Mouse (Mus musculus): ENCODE results near the gene Poc5. TPM values are rescaled to one million over a fixed set of nuclear protein-coding genes. Genes with fewer than 3 reads are reported as not detected.

Gene Poc5
- polyA plus RNA-seq, 1 experiment from 2014 or later, result 5.6 TPM

DNA sequence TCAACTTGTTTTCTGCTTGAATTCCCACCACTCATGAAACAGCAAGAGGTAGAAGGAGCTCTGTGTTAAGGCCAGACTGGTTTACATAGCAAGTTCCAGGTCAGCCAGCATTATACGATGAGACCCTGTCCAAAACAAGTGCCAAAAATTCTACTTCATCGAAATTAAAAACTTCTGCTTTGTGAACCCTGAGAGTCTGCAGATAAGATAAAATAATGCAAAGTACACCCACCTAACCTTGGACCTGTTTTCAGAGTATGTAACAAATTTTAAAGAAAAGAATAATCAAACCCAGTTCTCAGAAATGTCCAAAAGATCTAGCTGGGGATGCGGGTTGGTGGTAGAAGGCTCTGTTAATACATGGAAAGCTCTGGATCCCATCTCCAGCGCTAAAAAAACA lies 70.5 kb downstream of the Poc5 start:
- 68% methylated on average over 4 of the region's 4 CpGs for WGBS
- no peaks in the 10 kb centered on the region for H3K4me1 ChIP-seq (replicated peaks; ENCODE audit: control insufficient read depth, insufficient read depth, low read length)
- no peaks in the 10 kb centered on the region for H3K9me3 ChIP-seq (ENCODE audit: control insufficient read depth)
- no peak overlapping the region for H3K9ac ChIP-seq (ENCODE audit: low read depth, low read length)
- H3K27ac ChIP-seq (ENCODE audit: low read depth, low read length), result no peak overlapping the region
- TF ChIP-seq CTCF (IDR thresholded peaks at IDR 0.05; ENCODE audit: low read depth), result no peak
- no peak overlapping the region for H3K4me3 ChIP-seq (ENCODE audit: low read depth, low read length)
- no peaks in the 10 kb centered on the region for H3K27me3 ChIP-seq (replicated peaks; ENCODE audit: control insufficient read depth, insufficient read depth, low read length)
- no peak overlapping the region for H3K4me2 ChIP-seq (replicated peaks; ENCODE audit: low read depth)
- no peak for ATAC-seq
- no peaks in the 10 kb centered on the region for H3K36me3 ChIP-seq (ENCODE audit: control insufficient read depth, insufficient read depth)

DNA sequence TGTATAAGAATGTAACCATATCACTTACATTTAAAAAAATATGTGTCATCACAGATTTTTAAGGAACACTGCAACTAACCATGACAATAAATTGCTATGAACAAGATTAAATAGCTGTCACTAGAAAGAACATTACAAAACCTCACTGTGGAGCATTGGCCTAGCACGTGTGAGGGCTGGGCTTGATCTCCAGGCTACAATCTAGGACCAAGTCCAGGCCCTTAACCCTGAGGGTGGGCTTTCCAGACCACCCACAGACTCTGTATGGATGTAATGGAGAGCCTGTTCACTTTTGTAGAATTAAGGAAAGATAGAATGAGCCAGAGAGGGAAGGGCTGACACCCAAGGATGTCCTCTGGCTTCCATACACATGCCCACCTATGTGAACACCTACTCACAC lies 74.5 kb downstream of the Poc5 start:
- no peak for ATAC-seq
- WGBS, result 49% methylated on average over 1 of the region's 1 CpGs
- Histone ChIP-seq H3K4me1 (replicated peaks; ENCODE audit: control insufficient read depth, insufficient read depth, low read length) (no peaks in the 10 kb centered on the region), H3K27me3 (replicated peaks; ENCODE audit: control insufficient read depth, insufficient read depth, low read length) (no peaks in the 10 kb centered on the region), H3K27ac (ENCODE audit: low read depth, low read length) (no peak overlapping the region), H3K9me3 (ENCODE audit: control insufficient read depth) (no peaks in the 10 kb centered on the region), H3K4me3 (ENCODE audit: low read depth, low read length) (no peak overlapping the region), H3K9ac (ENCODE audit: low read depth, low read length) (no peak overlapping the region), H3K4me2 (replicated peaks; ENCODE audit: low read depth) (no peak overlapping the region), H3K36me3 (ENCODE audit: control insufficient read depth, insufficient read depth) (no peaks in the 10 kb centered on the region)
- no peak for TF ChIP-seq CTCF (IDR thresholded peaks at IDR 0.05; ENCODE audit: low read depth)

DNA sequence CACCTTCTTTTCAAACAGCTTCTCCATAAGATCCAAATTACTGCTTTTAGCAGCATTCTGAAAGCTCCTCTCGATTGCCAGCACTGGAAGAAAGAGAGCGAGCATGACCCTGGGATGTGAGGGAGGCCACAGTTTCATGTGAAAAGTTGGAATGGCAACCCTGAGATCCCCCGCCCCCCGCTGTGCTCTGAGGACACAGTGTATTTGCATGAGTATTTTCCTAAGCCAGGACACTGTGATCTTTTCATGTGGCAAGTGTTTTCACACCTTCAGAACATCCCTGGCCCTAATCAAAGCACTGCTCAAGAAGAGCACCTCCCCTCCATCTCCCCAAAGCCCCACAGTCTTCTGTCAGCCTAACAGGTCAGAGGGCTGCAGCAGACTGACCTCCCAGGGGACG lies 77.2 kb downstream of the Poc5 start:
- Histone ChIP-seq H3K27ac (ENCODE audit: low read depth, low read length) (no peak overlapping the region), H3K36me3 (ENCODE audit: control insufficient read depth, insufficient read depth) (no peaks in the 10 kb centered on the region), H3K9ac (ENCODE audit: low read depth, low read length) (no peak overlapping the region), H3K4me1 (replicated peaks; ENCODE audit: control insufficient read depth, insufficient read depth, low read length) (no peaks in the 10 kb centered on the region), H3K4me3 (ENCODE audit: low read depth, low read length) (no peak overlapping the region), H3K27me3 (replicated peaks; ENCODE audit: control insufficient read depth, insufficient read depth, low read length) (no peaks in the 10 kb centered on the region), H3K9me3 (ENCODE audit: control insufficient read depth) (no peaks in the 10 kb centered on the region), H3K4me2 (replicated peaks; ENCODE audit: low read depth) (no peak overlapping the region)
- 75% methylated on average over 5 of the region's 5 CpGs for WGBS
- TF ChIP-seq CTCF (IDR thresholded peaks at IDR 0.05; ENCODE audit: low read depth), result no peak
- ATAC-seq, result no peak

Small RNA genes lying within 50 kb of the gene (microRNA-seq; reads per million reads assigned to microRNA genes)
- gene Gm25213, result not detected

Other genes starting within 250 kb of the Poc5 start
- 0.14 and 0.25 TPM in 2 replicates for gene Ankdd1b, start 82.9 kb downstream of the Poc5 start, polyA plus RNA-seq (2015; fragmentation: Nextera tagmentation; extraction: Ambion mirVana)
- not detected in 2 replicates for gene Gm17622, start 102.4 kb downstream of the Poc5 start, polyA plus RNA-seq (2015; fragmentation: Nextera tagmentation; extraction: Ambion mirVana)
- gene Polk, start 154.3 kb downstream of the Poc5 start, polyA plus RNA-seq (2015; fragmentation: Nextera tagmentation; extraction: Ambion mirVana), result 2.1 and 2.2 TPM in 2 replicates
- gene Col4a3bp, start 154.3 kb downstream of the Poc5 start, polyA plus RNA-seq (2015; fragmentation: Nextera tagmentation; extraction: Ambion mirVana), result 6.8 and 8.0 TPM in 2 replicates